Mouse (Mus musculus) heart, embryonic 16.5 days (tissue): ENCODE measurements around the gene Slc22a14. TPM values are rescaled to one million over a fixed set of nuclear protein-coding genes. Genes with fewer than 3 reads are reported as not detected.

Experiments
- ATAC-seq: fragments of 200-750 bp; cut with Nextera tagmentation; replicated peaks from 2 replicates; pipeline ENCODE4 v1.8.0; 2017; ENCODE audit warnings: moderate number of reproducible peaks; ENCODE audit not compliant: insufficient read depth, low FRiP score; ENCODE audit errors: extremely low read depth
- H3K27ac ChIP-seq: fragments of 300-500 bp; sonication (generic); 2 replicates; pipeline ENCODE4 v1.5.1; 2014; ENCODE audit warnings: mild to moderate bottlenecking, low read length, control low read depth, moderate library complexity
- H3K27me3 ChIP-seq: fragments of 300-500 bp; sonication (generic); 2 replicates; pipeline ENCODE4 v1.6.1; 2014; ENCODE audit warnings: low read length, mixed read lengths; ENCODE audit not compliant: control insufficient read depth, insufficient read depth
- H3K36me3 ChIP-seq: fragments of 300-500 bp; sonication (generic); 2 replicates; pipeline ENCODE4 v1.6.1; 2014; ENCODE audit not compliant: control insufficient read depth, insufficient read depth
- H3K4me1 ChIP-seq: fragments of 300-500 bp; sonication (generic); 2 replicates; pipeline ENCODE4 v1.6.1; 2014; ENCODE audit warnings: low read length, mixed read lengths; ENCODE audit not compliant: control insufficient read depth, insufficient read depth
- H3K4me2 ChIP-seq: fragments of 300-500 bp; sonication (generic); 2 replicates; pipeline ENCODE4 v1.6.1; 2014; ENCODE audit warnings: low read depth, mild to moderate bottlenecking, control low read depth, low read length
- H3K4me3 ChIP-seq: fragments of 300-500 bp; sonication (generic); 2 replicates; pipeline ENCODE4 v1.5.1; 2014; ENCODE audit warnings: mild to moderate bottlenecking, control low read depth, low read length
- H3K9ac ChIP-seq: fragments of 300-500 bp; sonication (generic); 2 replicates; pipeline ENCODE4 v1.6.1; 2014; ENCODE audit warnings: low read length, control low read depth
- H3K9me3 ChIP-seq: fragments of 300-500 bp; sonication (generic); replicated peaks from 2 replicates; pipeline ENCODE4 v1.6.1; 2016; ENCODE audit warnings: low read length; ENCODE audit not compliant: control insufficient read depth
- WGBS: fragments of 180-500 bp; shearing (Covaris S2); extraction: QIAGEN DNeasy Blood & Tissue Kit; methylation state at CpG from one replicate; pipeline ENCODE4 v1.1.7; 2014; 5-methylcytosine and 5-hydroxymethylcytosine counted together
- polyA plus RNA-seq: library from polyadenylated mRNA; unstranded; fragments of >200 nt; fragmentation: Nextera tagmentation; extraction: Ambion mirVana; gene quantifications from 2 replicates; pipeline ENCODE4 v1.2.1, GENCODE M21; 2015

Gene Slc22a14
- polyA plus RNA-seq, 1 experiment from 2014 or later, result 0.20 TPM

DNA sequence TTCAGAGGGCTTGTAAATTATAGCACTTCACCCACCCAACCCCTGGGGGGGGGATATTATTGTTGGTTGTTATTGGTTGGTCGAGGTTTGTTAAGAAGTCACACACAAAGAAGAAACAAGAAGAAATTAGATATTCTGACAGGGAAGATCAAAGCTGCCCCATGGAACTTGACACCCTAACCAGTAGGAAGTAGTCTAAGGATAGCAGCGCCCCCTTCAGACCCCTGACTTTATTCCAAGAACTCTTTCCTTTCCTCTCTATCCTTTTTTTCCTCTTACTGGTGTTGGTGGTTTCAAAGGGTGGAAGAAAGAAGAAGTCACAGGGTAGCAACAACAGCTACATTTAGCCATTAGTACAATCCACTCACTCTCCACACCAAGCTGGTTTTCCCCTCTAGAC, 111.2 kb downstream of the Slc22a14 start:
- Histone ChIP-seq H3K9ac (no peak overlapping the region), H3K4me3 (no peak overlapping the region), H3K27me3 (no peaks in the 10 kb centered on the region), H3K27ac (no peak overlapping the region), H3K4me2 (no peak overlapping the region), H3K4me1 (no peaks in the 10 kb centered on the region), H3K36me3 (peaks cover 28% of the 10 kb centered on the region), H3K9me3 (no peaks in the 10 kb centered on the region)
- ATAC-seq, result no peak
- WGBS, result 90% methylated on average over 2 of the region's 2 CpGs

DNA sequence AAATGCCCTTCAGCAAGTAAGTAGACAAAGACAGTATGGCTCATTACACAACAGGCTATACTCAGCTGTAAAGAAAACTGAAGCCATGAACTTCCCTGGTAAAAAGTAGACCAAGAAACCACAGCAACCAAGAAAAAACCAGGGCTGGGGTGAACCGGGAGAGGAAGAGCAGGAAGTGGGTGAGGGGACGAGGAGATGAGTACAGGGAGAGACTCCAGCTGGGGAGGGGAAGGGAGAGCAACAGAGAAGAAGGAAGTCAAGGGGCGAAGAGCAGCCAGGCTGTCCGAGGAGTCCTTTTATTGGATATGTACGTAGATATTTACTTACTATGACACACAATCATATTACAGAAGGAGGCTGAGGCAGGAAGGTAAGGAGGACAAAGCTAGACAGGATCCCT, 117.4 kb downstream of the Slc22a14 start:
- Histone ChIP-seq H3K4me2 (no peak overlapping the region), H3K36me3 (peaks cover 38% of the 10 kb centered on the region)
- 70% methylated on average over 5 of the region's 5 CpGs for WGBS

DNA sequence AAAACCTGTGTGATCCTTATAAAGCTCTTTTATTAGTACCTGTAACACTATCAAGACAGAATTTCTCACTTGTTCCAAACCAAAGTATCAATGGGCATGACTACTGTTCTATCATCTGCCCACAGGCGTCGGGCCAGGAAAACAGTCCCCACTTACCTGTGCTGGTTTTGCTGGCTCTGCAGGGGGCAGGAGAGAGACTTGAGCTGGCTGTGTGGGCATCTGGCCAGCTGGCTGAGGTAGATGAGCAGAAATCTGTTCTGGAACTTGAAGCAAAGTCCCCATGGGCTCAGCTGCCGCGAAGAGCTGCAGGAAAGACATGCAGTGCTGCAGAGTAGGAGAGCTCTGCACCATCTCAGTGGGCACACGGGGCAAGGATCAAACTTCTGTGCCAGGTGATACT, 118.5 kb downstream of the Slc22a14 start:
- WGBS, result 84% methylated on average over 5 of the region's 5 CpGs
- Histone ChIP-seq H3K9ac (no peak overlapping the region), H3K4me1 (no peaks in the 10 kb centered on the region), H3K4me3 (no peak overlapping the region), H3K27ac (no peak overlapping the region), H3K36me3 (peaks cover 38% of the 10 kb centered on the region), H3K4me2 (no peak overlapping the region), H3K27me3 (no peaks in the 10 kb centered on the region), H3K9me3 (no peaks in the 10 kb centered on the region)
- no peak for ATAC-seq

More for the DNA sequence above, 117.4 kb downstream of the Slc22a14 start:
- H3K9me3 ChIP-seq, result no peaks in the 10 kb centered on the region
- no peak overlapping the region for H3K9ac ChIP-seq
- no peaks in the 10 kb centered on the region for H3K27me3 ChIP-seq
- H3K4me1 ChIP-seq, result no peaks in the 10 kb centered on the region
- no peak overlapping the region for H3K27ac ChIP-seq
- H3K4me3 ChIP-seq, result no peak overlapping the region
- no peak for ATAC-seq

DNA sequence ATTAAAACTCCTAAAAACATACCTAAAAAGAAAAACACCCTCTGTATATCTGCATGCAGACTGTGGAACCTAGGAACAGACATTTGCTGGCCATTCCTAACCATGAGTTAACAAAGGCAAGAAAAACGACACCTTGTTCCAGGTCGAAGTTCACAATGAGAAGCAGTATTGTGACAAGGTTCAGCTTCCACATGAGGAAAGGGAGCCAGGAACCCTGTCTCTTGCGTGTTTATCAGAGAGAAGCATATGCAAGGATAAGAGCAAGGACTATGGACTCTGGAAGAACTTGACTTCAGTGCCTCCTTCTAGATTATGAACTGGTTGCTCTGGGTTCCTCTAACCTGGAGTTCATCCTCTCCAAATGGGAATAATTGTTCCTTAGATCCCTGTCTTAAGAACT, 121.4 kb downstream of the Slc22a14 start:
- 93% methylated on average over 3 of the region's 3 CpGs for whole genome bisulfite sequencing
- Histone ChIP-seq H3K36me3 (peaks cover 30% of the 10 kb centered on the region), H3K4me3 (no peak overlapping the region), H3K9me3 (no peaks in the 10 kb centered on the region), H3K9ac (no peak overlapping the region), H3K4me1 (no peaks in the 10 kb centered on the region), H3K27ac (no peak overlapping the region), H3K4me2 (no peak overlapping the region), H3K27me3 (no peaks in the 10 kb centered on the region)
- no peak for ATAC-seq

DNA sequence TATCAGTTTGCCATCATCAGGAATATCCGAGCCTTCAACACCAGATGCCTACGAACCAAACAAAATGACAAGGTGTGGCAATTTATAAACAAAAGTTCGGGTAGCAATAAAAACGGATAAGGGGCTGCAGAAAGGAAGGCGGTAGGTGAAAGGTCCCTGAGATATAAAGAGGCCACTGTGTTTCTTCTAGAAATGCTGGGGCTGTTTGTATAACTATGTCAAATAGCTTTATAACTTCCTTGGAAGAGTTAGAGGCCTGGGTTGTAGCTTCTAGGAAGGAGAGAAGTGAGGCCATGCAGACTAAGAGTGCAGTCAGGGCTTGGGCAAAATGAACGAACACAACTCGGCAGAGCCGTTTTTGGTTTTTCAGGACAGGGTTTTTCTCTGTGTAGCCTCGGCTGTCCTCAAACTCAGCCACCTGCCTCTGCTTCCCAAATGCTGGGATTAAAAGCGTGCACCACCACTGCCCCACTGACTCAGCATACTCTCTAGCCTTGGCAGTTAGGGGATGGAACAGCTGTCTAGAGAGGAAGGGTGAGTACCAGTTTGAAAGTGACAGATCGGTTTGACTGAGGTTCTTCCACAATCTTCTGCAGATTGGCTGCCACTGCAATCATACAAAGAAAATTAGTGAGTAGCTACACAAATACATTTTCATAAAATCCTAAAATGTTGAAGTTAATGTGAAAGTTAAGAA, 124.0 kb downstream of the Slc22a14 start:
- Histone ChIP-seq H3K27me3 (no peaks in the 10 kb centered on the region), H3K4me3 (no peak overlapping the region), H3K4me2 (no peak overlapping the region), H3K9ac (no peak overlapping the region), H3K4me1 (no peaks in the 10 kb centered on the region), H3K36me3 (peaks cover 20% of the 10 kb centered on the region), H3K27ac (no peak overlapping the region), H3K9me3 (no peaks in the 10 kb centered on the region)
- no peak for ATAC-seq
- 84% methylated on average over 11 of the region's 11 CpGs for WGBS

DNA sequence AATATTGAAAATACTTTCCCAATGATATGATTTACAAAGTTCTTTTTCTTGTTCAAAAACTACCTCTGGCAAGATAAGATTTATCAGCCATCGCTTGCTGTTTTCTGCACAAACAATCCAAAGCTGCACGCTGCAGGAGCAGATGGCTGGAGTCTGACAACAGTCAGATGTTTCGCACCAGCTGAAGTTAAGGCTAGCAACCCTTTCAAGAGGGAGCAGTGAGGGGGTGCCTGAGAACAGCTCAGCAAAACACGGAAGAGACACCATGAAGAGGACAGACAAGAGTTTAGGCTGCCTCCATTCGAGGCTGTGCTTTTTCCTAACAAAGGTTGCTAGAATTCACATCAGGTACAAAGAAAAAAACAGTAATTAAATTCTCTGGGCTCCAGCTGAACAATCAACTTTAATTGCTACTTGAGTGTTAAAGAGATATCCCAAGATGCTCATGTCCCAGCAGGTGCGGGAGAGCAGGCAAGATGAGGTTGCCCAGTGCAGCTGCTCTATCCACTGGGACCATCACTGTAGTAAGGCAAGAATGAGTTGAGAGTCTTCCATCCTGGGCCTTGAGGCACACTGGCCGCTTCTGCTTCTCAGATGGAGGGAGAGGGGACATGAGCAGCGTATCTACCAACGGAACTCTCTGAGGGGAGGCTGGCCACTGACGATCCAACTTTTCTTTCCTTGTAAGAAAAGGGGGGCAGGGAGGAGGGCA, 124.9 kb downstream of the Slc22a14 start:
- no peak overlapping the region for H3K4me2 ChIP-seq
- no peak for ATAC-seq
- no peak overlapping the region for H3K4me3 ChIP-seq
- no peaks in the 10 kb centered on the region for H3K27me3 ChIP-seq
- 89% methylated on average over 10 of the region's 10 CpGs for whole genome bisulfite sequencing
- peaks cover 19% of the 10 kb centered on the region for H3K36me3 ChIP-seq
- no peaks in the 10 kb centered on the region for H3K4me1 ChIP-seq
- H3K9me3 ChIP-seq, result no peaks in the 10 kb centered on the region
- H3K27ac ChIP-seq, result no peak overlapping the region
- H3K9ac ChIP-seq, result no peak overlapping the region

DNA sequence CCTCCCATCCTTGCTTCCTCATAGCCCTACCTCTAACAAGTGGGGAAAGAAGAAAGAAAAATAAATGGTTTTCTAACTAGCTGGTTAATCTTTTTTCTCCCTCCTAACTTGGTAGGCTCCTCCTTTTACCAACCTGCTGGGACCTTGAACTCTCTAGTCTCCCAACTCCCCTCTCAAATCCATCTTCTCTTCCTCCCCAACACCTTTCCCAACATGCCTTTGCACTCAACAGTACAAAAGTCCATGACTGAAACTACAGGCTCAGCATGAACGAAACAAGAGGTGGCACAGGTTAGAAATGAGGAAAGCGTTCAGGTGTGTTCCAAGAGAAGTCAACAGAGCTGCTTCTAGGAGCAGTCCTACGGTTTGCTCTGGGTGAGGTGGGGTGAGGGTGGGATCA, 126.1 kb downstream of the Slc22a14 start:
- peaks cover 14% of the 10 kb centered on the region for H3K36me3 ChIP-seq

DNA sequence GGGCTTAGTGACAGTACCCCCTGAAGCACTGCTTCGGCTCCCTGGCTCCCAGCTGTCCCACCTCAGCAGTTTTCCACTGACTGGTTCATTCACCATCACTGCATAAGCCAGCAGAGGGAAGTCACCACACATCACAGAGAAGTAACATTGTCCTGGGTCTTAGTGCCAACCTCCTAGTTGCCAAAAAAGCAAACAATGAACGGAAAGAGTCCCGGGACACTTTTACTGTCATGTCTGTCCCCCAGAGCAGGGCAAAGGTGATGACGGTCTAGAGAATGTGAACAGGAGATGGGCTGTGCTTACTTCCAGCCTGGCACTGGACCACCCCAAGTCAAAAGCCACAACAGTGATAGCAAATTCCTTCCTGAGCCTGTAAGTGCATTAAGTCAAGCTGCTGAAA, 126.6 kb downstream of the Slc22a14 start:
- no peaks in the 10 kb centered on the region for H3K4me1 ChIP-seq
- peaks cover 10% of the 10 kb centered on the region for H3K36me3 ChIP-seq
- ATAC-seq, result no peak
- no peaks in the 10 kb centered on the region for H3K27me3 ChIP-seq
- H3K4me3 ChIP-seq, result no peak overlapping the region
- H3K9ac ChIP-seq, result no peak overlapping the region
- H3K27ac ChIP-seq, result no peak overlapping the region
- no peak overlapping the region for H3K4me2 ChIP-seq
- no peaks in the 10 kb centered on the region for H3K9me3 ChIP-seq
- WGBS, result 76% methylated on average over 4 of the region's 4 CpGs

More for the DNA sequence above, 126.1 kb downstream of the Slc22a14 start:
- Histone ChIP-seq H3K27ac (no peak overlapping the region), H3K4me1 (no peaks in the 10 kb centered on the region), H3K27me3 (no peaks in the 10 kb centered on the region), H3K4me2 (no peak overlapping the region), H3K4me3 (no peak overlapping the region), H3K9me3 (no peaks in the 10 kb centered on the region), H3K9ac (no peak overlapping the region)
- 95% methylated on average over 3 of the region's 3 CpGs for WGBS
- ATAC-seq, result no peak

DNA sequence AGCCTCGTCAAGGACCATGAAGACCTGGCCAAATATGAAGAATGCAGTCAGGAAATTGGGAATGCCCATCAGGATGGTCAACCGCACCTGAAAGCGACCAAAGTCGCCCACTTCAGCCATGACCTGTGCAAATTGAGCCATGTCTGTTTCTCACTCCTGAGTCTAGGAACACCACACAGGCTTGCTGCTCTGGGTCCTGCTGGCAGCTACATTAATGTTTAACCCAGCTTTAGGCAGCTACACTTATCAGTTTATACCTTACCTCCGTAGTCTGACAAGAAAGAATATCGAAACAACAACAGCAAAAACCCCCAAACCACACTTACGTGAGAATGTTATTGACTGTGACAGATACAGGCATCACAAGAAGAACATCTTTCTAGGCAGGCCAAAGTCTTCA, 133.8 kb downstream of the Slc22a14 start:
- 86% methylated on average over 7 of the region's 7 CpGs for WGBS
- Histone ChIP-seq H3K27me3 (no peaks in the 10 kb centered on the region), H3K9me3 (no peaks in the 10 kb centered on the region), H3K4me2 (no peak overlapping the region), H3K4me1 (no peaks in the 10 kb centered on the region), H3K9ac (no peak overlapping the region), H3K4me3 (no peak overlapping the region), H3K36me3 (no peaks in the 10 kb centered on the region), H3K27ac (no peak overlapping the region)
- no peak for ATAC-seq
